Mouse (Mus musculus): ENCODE measurements at regions not wholly inside any gene's neighbourhood (a gene's known extent, or its start where the extent isn't known, plus 50 kb on each side); places are given as distances from the start of the nearest gene placed in this dataset.

DNA sequence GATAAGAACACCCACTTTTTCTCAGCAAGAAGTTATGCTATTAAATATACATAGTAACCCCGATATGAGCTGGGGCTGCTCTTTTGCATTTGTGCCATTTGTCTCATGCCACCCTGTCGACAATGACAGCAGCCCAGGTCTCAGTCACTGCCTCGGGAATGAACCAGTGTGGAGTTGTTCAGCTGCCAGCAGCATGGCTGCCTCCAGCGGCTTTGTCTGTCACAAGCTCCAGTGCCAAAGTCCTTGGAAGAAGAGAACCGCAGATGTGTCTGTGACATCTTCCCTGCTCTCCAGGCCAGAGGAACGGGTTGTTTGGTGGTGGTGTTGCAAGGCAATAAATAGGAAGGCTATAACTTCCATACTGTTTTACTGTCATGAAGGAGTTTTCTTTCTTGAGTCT lies 130.7 kb downstream of the Cep170 start:
- no peak for DNase-seq (ENCODE audit: extremely low read depth, low read depth)

DNA sequence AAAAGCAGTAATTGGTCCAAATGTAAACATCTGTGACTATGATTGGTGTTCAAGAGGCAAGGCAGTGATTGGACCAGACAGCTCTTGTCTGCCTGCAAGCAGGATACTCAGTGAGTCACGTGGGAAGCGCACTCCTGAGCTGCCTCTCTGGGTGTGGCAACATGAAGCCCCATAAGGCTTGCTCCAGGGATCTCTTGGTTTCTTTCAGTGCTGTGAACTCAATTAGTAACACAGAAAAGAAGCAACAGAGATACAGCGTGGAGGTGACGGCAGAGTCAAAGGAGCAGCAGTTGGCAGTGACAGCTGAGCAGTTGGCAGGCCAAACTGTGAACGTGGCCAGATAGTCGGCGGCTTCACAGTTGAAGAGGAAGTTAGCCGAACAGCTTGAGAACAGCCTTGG lies 131.9 kb downstream of the Cep170 start:
- peak; percentile 63 for DNase-seq (ENCODE audit: extremely low read depth, low read depth)

DNA sequence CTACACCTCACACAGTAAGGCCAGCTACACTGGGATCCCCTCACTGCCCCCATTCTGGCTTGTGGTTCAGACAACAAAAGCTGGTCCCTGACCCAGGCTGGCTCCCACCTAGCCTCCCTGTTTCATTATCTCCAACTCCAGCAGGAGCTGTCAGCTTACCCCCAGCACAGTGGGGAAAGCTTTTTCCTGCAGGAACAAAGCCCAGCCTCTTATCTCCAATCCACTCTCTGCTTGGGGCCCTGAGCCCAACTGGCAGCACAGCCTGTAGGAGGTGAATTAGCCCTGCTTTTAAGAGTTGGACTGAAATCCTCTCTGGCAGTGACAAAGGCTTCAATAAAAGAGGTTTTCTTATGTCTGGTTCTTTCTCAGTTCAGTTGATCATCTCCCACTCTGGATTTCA lies 138.7 kb downstream of the Cep170 start:
- DNase-seq (ENCODE audit: extremely low read depth, low read depth), result no peak

DNA sequence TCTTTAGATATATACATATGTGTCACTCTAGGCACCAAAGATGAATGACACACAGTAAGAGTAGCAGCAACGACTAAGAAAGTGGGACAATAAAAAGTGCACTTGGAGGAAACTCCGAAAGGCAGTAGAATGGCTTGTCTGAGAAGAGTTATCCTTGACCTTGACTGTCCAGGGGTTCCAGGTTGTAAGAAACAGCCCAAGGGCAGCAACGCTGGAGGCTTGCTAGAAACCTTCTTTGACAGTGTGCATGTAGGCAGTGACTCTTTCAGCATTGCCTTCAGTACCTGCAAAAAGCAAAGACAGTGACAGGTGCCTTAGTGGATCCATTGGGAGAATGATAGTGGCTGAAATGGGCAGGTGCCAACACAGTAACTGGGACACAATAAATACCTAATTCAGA lies 142.8 kb downstream of the Cep170 start:
- no peak for DNase-seq (ENCODE audit: extremely low read depth, low read depth)

DNA sequence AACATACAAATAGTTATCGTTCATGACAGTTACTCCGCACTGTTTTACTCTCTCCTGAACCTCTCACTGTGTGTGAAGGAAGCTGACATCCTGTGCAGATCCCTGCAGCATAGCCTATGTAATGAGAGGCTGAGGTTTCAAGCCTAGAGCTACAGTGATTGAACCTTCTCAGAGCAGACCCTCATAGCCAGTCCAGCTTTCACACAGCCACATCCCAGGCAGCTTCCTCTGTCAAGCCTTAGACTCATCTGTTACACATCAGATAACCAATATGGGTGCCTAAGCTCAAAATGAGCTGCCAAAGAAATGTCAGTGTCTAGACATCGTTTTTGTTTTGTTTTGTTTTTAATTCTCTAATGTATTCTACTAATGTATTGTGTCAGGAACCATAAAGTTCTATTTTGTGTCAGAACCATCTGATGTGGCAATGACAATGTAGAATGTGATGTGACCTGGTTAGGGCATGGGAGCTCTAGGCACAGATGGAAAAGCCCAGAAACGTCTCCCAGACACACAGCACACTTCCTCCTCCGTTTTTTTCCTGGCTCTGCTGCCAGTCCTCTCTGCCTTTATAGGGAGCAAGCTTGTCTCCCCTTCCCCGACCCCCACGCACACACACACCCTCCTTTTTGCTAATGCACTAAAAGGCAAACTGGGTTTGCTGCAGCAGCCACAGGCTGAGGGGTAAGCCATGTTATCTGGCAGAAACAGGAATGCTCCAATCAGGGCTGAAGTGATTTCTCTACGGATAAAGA lies 146.1 kb downstream of the Cep170 start:
- DNase-seq (ENCODE audit: extremely low read depth, low read depth), result no peak

DNA sequence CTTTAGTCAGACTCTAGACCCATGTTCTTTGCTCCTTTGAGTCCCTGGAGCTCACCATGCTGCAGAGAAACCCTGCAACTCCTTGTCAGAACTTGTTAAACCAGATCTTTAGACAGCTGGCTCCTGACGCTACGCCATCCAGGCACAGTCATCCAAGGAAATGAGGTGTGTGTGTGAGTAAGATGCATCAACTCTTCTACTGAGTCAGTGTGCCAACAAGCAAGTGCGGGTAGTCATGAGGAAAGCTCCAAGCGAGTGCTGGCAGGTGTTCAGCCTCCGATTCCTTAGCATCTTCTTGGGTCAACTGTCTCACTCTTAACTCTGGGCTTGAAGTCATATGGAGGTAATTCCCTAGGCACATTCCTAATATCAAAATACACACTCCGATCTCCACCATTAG lies 153.6 kb downstream of the Cep170 start:
- no peak for DNase-seq (ENCODE audit: extremely low read depth, low read depth)

DNA sequence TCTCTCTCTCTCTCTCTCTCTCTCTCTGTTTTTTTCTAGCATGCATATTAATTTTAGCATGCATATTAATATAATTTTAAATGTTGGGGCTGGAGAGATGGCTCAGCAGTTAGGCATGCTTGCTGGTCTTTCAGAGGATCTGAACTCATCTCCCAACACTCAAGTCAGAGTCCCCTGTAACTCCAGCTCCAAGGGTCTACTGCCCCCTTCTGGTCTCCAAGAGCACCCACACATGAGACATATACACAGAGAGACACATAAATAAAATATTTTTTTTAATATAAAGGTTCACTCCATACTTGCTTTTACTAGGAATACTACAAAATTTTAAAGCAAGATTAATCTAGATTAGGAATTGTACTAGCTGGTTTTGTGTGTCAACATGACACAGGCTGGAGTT lies 155.2 kb downstream of the Cep170 start:
- DNase-seq (ENCODE audit: extremely low read depth, low read depth), result no peak

DNA sequence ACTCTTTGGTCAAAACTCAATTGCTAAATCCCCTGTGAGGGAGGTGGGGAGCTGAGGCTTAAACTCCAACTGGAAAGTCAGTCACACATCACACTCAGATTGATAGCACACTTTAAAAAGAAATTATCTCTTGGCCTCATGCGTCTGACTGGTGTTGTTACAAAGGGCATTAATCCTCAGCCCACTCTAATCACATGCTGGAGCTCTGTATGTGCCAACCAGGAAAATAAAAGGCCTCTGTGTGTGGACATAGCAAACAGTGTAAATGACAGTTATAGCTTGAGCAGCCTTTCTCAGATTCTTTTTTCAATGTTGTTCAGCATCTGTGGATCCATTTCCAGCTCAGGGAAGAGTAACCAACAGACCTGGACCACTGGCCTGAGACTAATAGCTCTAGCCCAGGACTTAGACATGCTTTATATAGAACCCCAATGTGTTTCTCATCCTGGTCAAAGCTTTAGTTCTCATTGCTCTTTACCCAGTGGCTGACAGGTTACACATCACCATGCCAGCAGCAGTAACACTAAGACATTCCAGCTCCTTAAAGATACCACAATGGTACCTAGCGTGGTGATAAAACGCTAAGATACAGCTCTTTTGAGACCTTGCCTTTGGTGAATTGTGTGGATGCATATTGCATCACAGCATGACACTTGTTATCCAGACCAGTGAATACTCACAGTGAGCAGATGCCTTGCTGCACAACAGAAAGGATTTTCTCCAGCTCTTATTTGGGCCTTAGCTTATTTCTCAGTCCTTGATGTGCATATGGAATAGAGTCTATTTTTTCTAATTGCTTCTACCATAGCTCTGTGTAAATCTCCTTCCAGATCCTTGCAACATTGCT lies 158.2 kb downstream of the Cep170 start:
- DNase-seq (ENCODE audit: extremely low read depth, low read depth), result no peak

DNA sequence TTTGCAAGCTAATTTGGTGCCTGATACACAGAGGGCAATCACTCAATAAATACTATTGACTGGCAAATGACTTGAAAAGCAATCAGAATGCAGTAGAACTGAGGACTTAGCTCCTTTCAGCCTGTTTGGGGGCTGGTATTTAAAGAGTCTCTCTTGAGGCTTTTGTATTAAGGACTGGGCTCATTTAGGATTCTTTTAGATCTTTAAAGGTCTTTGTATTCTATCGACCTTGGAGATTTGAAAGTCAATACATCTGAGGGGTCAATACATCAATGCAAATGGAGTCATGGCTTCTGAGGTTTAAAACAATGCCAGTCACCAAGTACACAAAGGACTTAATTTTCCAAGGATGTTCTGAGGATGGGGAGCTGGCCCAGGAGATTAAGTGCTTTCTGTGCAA lies 169.6 kb downstream of the Cep170 start:
- DNase-seq (ENCODE audit: extremely low read depth, low read depth), result no peak

DNA sequence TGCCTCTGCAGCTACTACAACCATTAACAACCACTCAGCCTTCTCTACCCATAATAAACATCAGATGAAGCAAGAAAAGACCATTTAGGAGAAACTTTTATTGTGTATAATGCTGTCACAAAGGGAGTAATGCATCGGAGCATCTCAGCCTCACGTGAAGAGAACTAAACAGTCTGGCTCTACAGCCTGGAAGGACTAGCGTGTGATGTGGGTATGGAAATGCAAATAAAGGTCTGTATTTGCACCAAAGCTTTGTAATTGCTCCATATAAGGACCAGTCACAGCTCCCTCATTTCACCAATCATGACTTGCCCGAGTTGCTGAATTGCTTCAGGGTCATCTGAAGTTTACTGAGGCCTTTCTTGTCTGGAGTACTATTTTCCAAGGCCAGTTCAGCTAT lies 190.7 kb downstream of the Cep170 start:
- no peak for DNase-seq (ENCODE audit: extremely low read depth, low read depth)

DNA sequence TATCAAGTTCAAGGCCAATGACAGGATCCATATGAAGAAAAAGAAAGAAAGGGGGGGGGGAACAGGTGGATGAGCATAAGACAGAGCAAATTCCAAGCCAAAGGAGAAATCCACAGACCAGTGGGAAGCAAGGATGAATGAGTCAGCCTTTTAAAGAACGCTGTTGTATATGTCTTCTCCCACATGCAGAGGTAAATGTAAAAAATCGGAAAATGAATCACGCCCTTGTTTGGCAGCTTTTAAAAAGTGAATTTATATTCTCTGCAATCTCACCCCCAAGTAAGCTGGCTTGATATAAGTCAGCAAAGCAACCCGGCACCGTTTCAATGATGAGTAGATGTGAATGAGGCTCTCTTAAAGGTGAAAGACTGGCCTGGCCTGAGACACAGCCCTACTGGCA lies 191.7 kb downstream of the Cep170 start:
- DNase-seq (ENCODE audit: extremely low read depth, low read depth), result no peak

DNA sequence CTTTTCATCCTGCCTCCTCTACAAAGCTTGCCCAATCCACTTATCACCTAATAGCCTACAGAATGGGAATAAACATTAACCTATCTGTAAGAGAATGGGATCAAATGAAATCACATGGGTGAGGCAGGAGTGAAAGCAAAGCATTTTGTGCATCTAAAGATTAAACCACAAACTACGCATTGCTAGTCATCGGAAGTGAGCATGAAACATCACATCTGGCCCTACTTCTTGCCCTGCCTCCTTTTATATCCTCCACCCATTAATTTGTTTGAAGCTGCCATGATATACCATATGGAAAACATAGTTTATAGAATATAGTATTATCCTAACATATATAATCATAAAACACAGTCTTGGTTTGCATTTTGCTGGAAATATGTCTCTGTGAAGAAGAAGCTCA lies 192.6 kb downstream of the Cep170 start:
- no peak for DNase-seq (ENCODE audit: extremely low read depth, low read depth)

DNA sequence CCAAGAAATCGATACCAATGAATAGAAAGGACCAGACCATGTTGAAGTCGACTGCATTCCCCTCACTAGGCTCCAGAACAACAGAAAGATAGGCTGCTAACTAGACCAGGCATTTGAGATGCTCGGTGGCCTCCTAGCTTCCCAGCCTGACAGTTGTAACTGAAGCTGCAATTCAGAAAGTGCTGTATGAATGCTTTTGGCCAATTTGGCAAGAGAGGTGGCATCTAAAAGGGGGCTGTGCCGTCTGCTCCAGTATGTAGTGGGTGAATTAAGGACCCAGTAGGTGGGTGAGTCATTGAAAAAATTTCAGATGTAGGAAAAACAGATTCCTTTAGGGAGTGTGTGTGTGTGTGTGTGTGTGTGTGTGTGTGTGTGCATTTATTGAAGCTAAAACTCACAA lies 195.0 kb downstream of the Cep170 start:
- DNase-seq (ENCODE audit: extremely low read depth, low read depth), result no peak

DNA sequence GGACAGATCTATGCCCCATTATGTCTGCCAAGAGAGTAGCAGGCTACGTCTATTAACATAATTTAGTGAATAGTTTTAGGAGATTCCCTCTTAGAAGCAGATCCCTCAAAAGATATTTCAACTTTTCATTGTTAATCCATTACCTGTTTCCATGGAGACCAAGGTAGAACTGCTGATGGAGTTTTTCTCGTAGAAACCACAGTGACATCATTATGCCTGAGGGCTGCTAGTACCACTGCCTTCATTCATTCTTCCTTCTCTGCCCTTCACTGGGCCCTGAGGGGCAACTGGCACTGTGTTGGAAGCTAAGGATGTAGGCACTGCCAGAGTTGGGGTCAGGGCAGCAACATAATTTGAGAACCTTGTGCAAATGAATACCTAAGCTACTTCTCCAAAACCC lies 198.2 kb downstream of the Cep170 start:
- DNase-seq (ENCODE audit: extremely low read depth, low read depth), result no peak

DNA sequence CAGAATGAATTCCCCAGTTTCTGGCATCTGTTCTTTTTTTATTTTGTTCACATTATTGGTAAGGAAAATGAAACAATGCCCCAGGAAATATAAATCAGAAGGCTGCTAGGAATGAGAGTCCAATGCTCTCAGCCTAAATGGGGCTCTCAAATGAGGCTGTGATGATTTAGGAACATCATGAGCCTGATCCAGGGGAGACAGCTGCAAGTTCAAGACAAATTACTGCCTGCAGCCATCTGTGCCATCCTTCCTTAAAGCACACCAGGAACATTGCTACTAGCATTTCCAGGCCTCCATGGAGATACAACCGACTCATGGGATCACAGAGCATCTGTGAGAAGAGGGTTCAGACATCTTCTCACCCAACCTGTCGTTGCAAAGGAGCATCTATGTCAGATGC lies 219.6 kb downstream of the Cep170 start:
- no peak for DNase-seq (ENCODE audit: extremely low read depth, low read depth)

DNA sequence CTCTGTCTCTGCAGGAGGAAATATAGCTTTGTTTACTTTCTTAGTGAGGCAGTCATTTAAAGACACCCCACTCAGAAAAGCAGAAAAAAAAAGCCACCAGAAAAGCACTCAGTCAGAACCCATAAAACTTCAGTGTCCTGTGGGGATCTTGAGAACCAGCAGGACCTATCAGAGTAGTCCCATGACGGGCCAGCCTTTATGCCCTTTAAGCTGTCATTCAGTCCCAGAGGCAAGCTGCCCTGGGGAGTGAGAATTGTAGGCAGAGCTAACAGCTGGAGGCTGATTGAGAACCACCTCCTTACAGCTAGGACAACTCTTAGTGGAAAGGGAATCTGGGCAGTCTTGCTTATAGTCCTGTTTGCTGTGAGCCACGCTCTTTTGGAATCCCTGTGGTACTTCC lies 225.7 kb downstream of the Cep170 start:
- DNase-seq (ENCODE audit: extremely low read depth, low read depth), result no peak

DNA sequence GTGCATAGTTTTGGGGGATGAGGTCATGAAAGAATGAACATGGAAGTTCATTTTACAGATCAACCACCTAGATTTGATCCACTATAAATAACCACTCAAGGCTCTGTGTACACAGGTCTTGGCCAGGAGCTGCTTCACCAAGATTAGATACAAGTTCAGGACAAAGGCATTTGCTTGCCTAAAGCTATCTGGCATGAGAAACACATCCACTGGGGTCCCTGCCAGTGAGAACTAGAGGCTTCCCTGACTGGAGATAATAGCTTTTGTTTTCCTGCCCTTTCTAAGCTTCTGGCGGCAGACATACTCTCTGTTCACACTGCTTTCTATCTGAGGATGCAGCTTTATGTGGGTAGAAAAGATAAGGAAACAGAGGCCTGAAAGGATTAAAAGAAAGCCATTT lies 240.2 kb downstream of the Cep170 start:
- no peak for DNase-seq (ENCODE audit: extremely low read depth, low read depth)

DNA sequence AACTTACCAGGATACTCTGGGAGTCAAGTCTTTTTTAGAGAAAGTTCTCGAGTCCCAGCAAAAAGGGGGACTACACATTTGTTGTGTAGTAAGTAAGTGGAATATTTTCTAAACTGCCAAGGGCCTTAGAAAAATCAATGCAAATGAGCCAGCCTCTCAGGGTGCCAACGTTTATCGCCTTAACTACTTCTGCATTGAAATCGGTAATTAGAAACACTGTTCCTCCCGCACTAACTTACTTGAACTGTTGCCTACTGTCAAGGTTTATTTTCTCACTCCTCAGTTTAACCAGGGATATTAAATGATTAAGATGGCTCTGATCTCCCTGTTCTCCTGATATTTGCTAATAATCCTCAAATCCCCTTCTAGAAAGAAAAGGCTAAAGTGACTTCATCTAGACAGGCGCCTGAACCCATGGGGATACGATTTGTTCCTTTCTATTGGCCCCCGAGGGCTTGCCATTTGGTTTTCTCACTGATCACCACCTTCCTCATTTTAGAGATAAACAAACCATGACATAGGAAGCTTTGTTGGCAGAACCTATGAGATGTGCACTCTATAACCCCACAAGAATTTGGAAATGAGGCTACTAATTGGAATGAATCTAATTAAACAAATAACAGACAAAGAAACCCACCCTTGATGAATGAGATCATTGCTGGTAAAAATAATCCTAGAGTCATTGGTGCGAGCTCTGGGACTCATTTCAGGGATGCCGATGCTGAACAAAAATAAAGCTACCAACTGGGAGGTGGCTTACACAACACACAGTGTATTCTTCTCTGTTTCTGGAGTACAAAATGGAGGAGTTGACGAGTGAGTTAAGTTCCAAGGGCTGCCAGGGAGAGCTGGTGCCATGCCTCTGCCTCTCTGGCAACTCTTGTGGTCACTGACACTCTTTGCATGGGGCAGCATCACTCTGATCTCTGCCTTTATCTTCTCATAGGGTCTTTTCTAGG lies 255.1 kb downstream of the Cep170 start:
- DNase-seq (ENCODE audit: extremely low read depth, low read depth), result no peak

DNA sequence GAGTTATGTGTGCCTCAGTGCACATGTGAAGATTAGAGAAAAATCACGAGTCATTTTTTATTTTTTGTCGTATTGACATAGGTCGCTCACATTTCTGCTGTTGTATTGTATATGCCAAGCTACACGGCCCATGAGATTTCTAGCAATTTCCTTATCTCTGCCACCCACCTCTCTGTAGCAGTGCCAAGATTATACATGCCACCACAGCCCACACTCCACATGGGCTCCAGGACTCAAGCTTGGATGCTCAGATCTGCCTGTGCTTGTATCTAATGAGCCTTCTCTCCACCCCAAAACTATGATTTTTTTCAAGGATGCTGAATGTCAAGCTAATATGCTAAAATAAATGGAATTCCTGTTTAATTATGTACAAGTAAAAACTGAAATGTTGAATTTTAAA lies 259.3 kb upstream of the Pld5 start:
- DNase-seq (ENCODE audit: extremely low read depth, low read depth), result no peak

DNA sequence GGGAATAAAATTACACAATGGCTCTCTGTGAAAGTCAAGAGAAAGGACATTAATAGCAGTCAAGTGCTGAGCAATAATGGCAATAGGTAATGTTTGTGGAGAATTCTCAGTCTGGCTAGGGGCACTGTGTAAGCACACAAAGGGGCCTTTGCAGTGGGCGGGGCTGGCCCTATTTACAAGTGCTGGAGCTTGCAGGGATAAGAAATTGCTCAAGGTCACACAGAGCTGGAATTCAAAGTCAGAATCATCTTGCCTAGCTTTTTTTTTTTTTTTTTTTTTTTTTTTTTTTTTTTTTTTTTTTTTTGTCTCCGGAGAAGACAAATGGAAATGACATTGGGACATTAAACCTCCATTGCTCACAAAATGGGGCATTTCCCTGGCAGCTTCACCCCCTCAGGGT lies 253.9 kb upstream of the Pld5 start:
- DNase-seq (ENCODE audit: extremely low read depth, low read depth), result no peak

DNA sequence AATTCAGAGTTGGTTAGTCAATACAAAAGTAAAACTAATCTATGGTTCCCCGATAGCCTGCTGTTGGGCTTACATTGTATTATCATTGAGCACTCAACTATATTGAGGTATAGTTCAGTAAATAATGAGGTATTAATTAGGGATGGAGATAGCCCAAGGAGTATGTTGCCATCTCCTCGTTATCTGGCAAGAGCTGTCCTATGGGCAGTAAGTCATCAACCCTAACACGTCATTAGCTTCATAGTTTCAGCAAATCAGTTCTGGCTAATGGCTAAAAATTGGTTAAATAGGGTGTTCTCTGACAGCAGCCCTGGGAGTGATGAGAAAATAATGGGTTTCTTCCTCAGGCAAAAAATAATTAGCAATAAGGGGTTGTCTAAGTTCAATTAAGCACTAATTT lies 236.4 kb upstream of the Pld5 start:
- no peak for DNase-seq (ENCODE audit: extremely low read depth, low read depth)

DNA sequence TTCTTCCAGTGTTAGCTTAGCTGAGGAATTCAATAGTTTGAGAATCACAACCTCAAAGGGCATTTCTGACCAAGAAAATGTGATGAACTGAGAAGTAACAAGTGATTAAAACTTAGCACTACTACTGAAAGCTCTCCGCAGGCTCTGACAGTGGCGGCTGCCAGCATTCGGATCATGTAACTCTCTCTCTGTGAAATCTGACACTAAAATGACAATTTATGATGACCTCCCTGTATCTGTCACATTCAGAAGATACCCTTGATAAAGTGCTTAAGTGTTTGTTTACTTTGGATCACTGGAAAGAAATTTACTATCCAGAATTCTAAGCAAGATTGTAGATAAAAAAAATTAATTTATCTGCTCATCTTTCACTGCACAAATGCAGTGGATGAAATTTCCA lies 230.3 kb upstream of the Pld5 start:
- DNase-seq (ENCODE audit: extremely low read depth, low read depth), result no peak
